Mouse (Mus musculus) cerebellum, postnatal 4 days (tissue): ENCODE measurements around the gene Zranb1.
A peak's percentile ranks its signal among the peaks of the same experiment; 100 is the strongest.

Source experiments
- DNase-seq, 2 experiments: peaks; one replicate each; pipeline ENCODE4 v3.0.0; 2022; ENCODE audit warnings: low spot score in 2 of 2, mixed read lengths in 1 of 2

The Zranb1 gene

DNA sequence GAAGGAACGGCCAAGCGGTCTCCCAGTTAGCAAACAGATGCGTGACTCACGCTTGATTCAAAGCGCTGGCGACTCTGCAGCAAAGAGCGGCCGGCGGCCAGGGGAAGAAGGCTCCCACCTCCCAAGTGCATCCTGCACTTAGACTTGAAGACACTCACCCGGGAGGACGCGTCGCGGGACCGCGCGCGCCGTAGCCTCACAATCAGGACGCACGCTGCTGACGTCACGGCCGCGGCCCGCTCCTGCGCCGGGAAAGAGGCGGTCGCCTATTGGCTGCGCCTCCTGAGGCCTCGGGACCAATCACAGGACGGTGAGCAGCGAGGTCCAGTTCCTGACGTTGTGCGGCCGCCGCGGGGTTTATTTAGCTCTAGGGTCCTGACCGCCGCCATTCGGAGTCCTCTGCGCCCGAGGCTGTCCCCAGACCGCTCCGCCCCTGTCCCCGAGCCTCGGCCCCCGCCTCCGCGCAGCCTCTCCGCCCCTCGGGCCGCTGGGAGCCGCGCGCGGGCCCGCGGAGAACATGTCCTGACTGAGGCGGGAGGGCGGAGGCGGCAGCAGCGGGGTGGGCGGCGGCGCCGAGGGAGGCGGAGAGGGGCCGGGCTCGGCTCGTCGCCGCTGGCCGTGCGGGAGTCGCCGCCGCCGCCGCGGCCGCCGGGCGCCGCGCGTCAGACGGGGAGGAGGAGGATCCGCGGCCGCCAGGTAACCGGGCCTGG is at the start of gene Zranb1:
TSS of gene Zranb1 (plus strand) at position 293 of the 710 bp plus-strand sequence.
- peak; percentile 98 to 99 for DNase-seq

DNA sequence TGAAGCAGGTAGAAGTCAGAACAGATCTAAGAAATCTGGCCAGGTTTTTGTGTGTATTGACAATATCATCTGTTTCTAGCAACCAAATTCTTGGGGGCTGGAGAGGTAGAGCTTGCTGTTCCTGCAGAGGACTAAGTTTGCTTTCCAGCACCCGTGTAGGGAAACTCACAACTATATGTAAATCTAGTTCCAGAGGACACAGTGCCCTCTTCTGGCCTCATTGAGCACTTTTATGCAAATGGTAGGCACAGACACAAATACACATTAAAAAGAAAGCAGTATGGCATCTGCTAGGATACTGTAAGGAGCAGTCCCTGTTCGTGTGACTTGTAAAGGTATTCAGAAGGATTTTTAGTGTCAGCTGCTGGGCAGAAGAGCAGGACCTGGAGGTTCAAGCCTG is 48.6 kb upstream of the Zranb1 start:
- no peak for DNase-seq

DNA sequence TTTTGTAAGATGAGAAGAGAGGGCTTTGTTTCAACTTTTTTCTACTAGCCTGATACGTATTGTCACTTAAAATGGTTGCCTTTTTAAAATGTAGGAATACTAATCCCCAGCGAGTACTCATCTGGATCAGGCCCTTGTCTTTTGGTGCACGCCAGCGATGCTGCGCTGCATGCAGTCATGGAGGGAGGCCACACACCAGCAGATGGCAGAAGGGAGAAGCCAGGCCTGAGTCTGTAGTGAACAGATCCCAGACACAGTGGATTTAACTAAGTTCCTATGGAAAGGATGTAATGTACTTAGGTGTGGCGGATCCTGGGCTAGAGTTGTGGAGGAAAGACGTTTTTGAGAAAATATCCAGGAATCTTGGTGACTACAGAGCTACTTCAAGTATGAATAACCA is 46.9 kb upstream of the Zranb1 start:
- no peak for DNase-seq

DNA sequence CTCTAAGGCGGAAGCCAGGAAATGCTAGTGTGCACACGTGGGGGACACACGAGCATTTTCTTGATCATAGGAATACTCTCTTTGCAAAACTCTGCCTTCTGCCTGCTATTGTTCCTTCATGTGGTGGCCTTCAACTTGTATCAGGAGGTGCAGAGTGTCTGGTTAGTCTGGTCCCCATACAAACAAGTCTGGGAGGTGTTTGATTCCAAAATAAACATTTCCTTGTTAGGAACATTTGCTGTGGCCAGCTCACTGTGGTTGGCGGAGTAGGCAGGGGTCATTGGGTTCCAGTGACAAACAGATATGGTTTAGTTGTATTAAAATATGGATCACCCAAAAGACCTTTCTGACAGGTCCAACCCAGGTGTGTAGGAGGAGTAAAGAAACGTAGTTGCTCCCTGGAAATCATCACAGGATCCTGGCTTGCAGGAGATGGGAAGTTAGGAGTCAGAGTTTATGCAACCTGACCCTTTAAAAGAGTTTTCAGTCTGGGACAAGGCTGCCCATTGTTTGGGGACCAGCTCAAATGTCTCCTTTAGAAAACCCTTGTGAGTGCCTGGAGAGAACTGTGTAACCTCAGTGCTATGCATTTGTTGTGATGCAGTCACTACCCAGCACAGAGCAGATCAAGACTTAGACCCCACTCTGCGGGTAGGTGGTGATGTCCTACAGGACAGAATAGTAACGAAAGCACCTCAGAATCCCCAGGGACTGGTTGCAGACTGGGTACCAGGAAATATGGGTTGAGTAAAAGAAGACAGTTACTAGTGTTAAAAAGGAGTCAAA is 43.7 kb upstream of the Zranb1 start:
- DNase-seq, result no peak

DNA sequence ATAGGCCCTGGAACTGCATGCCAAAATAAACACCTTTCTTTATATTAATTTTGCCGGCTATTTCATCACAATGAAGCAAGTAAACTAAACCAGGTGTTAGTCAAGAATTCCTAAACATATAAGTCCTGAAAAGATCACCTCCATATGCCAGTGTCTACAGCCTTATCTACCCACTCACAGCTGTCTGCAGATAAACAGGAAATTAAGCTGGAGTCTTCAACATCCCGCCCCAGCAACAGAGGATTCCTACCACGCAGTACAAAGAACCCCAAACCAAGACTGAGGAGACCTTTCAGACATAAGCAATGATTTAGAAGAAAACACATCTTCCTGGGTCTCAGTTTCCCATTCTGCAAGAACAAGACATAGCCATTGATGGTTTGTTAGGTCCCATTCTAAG is 42.9 kb upstream of the Zranb1 start:
- DNase-seq, result no peak

DNA sequence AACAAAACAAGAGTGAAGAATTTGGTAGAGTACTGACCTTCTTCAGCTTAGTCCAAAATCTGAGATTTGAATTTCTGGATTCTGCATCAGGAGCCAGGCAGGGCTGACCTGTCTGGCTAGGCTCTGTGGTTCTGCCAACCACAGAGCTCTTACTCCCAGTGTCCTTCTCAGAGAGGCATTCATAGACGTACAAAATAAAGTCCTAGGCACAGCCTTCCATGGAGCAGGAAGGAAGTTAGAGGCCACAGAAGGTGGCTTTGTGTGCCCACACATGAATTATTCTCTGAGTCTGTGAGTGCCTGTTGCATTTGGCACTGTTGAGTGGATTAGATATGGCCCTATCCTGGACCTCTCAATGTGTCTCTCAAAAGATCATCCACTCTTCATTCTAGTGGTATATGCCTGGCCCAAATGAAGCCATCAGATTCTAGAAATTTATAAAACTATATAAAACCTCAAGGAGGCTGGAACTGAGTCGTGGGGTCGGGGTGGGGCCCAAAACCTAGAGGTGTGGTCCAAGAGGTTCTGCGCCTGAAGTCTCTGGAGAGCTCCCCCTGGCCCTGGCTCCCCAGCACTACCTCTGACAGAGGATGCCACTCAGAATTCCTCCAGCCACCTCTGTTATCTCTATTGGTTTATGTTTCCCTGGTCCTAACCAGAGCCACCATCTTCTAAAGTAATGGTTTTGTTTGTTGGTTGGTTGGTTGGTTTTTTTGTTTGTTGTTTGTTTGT is 42.3 kb upstream of the Zranb1 start:
- no peak for DNase-seq

DNA sequence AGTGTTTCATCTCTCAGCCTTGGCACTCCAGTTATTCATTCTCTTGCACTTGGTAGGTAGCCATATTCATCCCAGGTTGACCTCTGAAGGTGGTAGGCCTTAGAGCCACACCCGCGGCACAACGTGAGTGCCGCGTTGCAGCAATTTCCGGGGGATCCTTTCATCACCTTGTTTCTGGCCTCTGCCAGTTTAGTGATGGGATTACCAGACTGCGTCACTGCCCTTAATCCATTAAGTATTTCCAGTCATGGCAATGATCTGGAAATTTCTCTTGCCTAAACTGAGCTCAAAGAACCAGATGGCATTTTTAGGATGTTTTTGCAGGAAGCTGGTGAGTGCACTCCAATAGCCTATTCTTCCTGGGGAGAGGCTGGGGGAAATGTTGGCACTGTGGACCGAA is 41.3 kb upstream of the Zranb1 start:
- no peak for DNase-seq

DNA sequence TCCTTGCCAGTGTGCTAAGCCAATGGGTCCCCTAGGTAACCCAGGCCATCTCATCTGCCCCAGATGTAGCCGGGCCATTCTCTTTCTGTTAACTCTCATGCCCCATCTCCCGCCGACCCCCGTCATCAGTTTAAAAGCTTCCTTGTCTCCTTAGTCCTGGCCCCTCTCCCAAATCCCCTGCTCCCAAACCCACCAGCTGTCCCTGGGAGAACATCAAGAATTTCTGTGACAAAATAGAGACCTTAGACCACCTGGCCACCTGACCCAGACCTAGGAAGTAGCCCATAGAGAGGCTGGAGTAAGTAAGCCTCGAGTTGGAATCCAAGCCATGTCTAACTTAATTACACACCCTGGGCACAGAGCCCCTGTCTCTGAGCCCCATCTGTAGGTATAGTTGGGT is 40.7 kb upstream of the Zranb1 start:
- no peak for DNase-seq

DNA sequence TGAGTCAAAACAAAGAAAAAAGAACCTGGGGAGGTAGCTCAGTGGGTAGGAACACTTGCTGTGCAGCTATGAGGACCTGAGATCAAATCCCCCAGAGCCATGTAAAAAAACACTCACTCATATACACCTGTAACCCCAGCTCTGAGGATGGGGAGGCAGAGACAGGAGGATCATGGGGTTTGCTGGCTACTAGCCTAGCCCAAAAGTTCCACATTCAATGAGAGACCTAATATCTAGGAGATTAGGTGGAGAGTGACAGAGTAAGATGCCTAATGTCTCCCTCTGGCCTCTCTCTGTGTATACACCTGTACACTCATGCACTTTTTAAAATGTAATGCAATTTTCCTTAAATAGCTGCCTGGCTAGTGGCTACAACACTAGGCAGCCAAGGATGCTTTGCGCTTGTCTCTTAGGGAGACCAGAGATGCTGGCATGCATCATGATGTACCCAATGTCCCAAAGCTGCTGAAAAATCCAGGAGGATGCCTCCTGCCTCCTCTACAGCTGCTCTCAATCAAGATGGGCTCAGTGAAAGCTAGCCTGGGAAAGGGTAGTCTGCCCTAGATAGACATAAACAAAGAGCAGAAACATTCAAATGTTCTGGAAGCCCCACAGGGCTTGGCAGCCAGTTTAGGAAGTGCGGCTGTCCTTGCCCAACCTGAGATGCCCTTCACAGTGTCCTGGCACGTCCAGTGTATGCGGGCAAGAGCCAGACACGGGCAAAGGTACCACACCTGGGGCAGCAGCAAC is 39.2 kb upstream of the Zranb1 start:
- peak in 1 of 2 experiments; percentile 10 for DNase-seq

DNA sequence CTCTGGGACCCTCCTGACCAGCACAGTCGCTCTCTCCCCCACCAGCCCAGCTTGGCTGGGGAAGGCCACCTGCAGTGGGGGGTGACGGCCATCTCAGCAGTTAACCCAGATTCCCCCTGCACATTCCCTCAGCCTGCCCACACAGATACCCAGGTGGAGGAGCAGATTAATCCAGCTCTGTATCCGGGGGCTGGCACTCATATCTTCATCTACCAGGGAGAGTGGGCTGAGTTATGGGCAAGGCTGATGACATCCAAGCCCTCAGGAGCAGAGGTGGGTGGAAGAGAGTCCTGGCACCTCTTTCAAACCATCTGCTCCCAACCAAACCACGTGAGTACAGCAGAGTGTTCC is 38.7 kb upstream of the Zranb1 start:
- DNase-seq, result peak in 1 of 2 experiments; percentile 20

DNA sequence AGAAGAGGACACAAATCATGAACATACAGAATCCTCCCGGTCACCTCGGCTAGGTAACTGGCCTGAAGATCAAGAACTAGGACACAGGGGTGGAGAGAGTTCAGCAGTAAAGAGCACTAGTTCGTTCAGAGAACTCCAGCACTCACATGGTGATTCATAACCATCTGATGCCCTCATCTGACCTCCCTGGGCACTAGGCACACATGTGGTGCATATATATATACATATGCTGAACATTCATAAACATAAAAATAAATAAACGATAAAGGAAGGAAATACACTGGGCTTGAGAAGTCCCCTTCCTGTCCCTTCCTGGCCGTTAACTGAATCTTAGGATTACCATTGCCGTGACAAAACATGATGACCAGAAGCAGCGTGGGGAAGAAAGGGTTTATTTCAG is 38.1 kb upstream of the Zranb1 start:
- no peak for DNase-seq

DNA sequence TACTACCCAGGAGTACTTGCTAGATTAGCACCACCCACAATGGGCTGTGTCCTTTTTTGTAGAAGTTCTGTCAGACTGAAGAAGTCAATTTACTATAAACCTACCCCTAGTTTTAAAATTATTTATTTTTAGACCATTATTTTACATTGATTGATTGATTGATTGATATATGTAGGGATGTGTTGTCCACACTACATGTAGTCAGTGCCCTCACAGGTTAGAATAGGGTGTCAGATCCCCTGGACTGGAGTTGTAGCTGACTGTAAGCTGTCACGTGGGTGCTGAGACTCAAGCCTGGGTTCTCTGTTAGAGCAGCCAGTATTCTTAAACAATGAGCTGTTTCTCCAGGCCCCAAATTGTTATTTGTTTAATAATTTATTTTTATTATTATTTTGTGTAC is 37.6 kb upstream of the Zranb1 start:
- no peak for DNase-seq

DNA sequence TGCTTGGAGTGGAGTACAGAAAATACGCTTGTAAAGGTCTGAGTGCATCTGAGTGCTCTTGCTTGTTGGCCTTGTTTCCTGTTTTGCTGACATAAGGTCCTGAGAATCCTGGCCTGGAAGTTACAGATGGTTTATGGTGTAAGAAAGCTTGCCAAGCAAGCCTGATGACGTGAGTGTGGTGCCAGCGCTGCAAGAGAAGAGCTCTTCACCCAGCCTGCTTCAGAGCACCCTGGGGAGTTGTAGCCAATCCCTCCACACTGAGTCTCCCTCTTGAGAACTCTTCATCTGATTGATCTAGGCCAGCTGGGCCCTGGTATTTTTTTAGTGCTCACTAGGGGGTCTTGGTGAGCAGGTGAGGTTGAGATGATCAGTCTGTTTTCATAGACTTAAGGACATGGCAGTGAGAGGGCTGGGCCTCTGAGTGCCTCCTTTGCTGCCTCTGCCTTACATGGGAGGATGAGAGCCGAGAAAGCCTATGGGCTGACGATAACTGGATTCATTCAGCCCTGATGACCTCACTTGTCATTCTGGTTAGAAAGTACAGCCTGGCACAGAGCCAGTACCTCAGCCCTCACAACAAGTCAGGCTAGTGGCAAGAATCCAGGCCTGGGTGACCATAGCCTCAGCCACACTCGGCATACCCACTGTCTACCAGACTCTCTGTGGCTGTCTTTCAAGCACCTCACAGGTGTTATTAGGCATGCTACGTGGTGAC is 35.9 kb upstream of the Zranb1 start:
- peak in 1 of 2 experiments; percentile 24 for DNase-seq

DNA sequence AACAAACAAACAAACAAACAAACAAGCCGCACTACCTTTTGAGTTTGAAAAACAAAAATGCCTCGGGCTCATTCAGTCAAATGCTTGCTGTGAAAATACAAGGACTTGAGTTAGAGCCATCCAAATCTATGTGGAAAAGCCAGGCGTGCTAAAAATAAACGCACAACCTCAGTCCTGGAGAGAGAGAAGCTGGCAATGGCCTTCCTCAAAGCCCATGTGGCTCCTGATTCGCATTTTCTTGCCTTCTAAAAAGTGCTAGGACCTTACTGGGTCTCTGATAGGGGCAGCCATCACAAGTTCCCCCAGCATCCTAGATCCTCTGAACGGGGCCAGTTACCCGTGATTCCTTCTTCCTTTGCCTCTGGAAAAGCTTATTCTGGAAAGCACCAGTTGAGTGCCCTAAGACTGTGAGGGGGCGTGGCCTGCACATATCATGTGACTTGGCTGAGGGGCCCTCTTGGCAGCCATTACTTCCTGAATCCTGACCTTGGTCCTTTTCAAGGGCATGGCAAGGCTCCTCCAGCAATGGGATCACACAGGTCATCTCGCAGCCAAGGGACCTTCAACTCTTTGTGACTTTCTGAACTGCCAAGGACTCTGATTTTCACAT is 34.6 kb upstream of the Zranb1 start:
- no peak for DNase-seq

DNA sequence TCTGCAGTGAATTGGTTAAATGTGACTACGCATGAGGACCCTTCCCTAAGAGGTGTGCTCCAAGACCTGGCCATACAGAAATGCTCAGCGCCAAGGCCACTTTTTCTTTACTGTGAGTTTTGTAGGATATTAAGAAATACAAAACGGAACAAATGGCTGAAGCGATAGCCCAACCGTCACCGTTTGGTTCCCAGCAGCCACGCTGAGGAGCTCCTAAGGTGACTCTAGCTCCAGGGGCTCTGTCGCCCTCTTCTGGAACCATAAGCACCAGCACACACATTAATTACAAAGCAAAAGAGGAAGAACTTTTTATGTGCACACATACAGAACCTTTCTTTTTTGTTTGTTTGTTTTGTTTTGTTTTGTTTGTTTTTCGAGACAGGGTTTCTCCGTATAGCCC is 33.7 kb upstream of the Zranb1 start:
- no peak for DNase-seq

DNA sequence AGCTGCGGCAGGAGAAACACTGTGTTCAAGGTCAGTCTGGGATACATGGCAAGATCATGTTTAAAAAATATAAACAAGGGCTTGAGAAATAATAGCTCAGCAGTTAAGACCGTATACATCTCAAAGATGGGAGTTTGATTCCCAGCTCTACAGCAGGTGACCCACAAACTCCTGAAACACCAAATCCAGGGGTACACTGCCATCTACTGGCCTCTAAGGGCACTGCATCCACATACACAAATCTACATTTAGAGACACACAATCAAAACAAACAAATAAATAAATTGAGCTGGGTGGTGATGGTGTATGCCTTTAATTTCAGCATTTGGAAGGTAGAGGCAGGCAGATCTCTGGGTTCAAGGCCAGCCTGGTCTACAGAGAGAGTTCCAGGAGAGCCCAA is 32.7 kb upstream of the Zranb1 start:
- DNase-seq, result no peak

DNA sequence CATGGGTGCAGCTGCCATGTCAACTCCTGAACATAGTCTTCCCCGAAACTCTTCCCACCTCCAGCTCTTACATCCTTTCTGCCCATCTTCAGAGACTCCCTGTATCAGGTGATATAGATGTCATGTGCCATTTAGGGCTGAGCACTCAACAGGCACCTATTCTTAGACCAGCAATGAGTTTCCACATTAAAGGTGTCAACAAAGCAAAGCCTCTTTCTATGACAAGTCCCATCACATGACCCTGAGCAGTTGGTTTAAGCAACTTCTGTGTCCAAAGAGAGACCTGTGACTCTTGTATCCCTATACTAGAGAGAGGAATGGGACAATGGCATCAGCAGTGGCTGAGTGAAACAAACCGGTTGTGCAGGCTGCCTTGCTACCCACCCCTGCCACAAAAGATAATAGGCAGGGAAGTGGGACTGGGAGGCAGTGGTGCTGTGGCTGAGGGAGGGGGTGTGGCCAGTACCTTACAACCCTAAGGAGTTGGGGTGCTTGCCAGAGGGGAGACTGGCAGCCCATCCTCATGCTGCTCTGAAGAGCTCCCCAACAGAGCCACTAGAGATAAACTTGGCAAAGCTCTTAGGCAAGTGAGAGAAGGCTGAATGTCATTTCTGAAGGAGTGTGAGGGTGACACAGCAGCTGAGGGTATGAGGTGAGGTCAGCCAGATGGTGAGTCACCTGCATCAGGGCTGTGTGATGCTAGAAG is 30.0 kb upstream of the Zranb1 start:
- DNase-seq, result no peak

DNA sequence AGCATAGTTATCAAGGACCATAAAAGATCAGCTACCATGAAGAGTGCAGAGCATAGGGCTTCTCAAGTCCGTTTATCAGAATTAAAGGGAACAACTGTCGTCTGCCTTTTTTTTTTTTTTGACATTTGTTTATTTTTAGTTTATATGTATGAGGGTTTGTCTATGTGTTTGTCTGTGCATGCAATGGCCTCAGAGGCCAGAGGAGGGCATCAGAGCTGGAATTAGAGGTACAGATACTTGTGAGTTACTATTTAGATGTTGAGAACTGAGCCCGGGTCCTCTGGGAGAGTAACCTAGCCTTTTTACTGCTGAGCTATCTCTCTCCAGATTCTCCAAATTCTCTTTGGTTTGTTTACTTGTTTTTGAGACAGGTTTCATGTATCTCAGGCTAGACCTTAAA is 27.1 kb upstream of the Zranb1 start:
- DNase-seq, result no peak

DNA sequence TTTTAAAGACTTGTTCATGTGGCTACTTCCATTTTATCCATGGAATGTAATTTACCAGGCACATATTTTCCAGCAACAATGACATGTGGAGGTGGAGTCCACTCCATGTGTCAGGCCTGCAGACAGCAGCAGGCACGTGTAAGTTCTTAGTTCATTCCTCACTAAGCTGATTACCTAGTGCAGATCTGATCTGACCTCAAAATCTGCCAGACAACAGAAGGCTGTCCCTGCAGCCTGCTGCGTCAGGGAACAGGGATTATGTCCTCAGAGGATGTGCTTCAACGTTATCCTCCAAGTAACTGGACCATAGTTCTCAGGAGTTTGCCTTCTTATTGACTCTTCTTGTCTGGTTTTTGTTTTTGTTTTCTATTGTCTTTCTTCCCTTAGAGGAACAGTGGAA is 9.0 kb upstream of the Zranb1 start:
- DNase-seq, result no peak

DNA sequence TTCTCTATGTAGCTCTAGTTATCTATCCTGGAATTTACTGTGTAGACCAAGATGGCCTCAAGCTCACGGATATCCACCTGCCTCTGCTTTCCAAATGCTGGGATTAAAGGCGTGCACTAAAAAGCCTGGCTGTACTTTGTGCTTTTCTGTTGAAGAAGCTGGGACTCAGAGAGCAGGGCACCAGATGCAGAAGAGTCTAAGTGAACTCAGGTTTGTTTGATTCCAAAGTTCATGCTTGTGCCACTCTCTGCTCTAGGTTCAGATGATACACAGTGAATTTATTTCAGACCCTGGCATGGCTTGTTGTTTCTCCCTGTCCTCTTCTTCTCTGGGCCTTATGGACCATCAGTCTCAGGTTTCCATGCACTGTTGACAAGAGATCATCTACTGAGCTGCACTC is 5.7 kb upstream of the Zranb1 start:
- DNase-seq, result no peak
